Mouse (Mus musculus) B cell, adult 2 months (primary cell): ENCODE data around the gene Hectd1.
A peak's percentile ranks its signal among the peaks of the same experiment; 100 is the strongest.

Source experiments
- DNase-seq, 2 experiments: peaks; one replicate each; pipeline ENCODE4 v3.0.0; 2022

Hectd1 gene

DNA sequence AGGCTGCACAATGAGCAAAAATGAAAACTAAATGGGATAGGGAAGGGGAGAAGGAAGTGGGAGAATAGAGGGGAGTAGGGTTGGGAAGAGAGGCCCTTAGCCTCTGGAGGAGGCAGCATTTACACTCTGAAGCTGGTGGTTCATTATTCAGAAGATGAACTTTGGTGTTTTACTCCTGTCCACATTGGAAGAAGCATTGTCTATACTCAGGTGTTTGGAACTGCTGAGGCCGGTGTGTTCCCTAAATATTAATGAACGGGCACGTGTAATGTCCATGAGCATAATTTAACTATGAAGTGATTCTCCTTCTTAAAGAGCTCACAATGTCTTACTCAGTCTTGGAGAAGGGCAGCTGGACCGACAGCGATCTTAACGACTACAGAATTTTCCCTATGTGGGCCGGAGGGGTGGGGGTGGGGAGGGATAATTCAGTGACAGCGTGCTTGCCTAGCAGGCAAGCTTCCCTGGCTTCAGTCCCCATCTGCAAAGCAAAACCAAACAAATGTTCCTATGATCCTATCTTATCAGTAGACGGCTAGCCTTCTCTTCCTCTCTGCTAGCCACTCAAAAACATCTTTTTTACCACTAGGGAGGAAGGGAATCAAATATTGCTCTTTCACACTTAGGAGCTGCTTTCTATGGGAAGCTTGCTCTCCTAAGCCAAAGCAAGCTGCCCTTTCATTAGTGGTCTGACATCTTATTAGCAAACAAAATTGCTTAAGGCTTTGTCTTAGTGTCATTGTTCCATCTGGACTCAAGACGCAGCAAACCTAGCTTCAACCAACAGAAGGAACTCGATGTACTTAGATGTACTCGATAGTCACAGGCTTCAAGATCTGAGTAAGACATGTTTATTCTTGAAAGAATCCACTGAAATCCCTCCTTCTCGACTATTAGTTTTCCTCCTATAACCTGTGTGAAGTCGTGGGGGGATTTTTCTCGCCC, 14.5 kb upstream of the Hectd1 start:
- DNase-seq, result no peak

DNA sequence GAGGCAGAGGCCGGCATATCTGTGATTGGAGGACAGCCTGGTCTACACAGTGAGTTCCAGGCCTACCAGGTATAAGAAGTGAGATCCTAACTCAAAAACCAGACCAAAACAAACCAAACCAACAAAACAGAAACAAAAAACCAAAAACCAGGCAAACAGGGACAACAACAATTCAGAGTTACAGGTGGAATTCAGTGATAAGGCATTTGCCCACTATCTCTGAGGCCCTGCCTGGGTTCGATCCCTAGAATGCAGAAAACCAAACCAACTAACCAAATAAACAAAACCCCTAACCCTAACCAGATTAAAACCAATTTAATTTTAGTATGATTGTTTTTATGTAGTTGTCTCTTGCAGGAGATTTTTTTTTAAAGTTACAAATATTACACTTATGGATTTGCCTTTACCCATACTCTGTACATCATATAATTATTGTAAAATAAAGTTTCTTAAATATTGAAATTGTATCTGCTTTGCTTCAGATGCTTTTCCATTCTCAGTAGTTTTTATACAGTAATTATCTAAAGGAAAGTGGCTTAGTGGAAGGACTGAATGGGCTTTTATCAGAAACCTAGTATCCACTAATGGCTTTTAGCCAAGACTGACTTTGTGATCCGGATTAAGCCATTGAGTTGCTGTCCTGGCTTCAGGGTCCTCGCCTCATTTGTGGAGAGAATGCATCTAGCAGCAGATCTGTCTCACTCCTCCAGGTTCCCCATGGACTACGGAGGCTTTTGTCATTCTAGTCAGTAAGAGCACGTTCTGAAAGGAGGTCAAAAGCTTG, 12.9 kb upstream of the Hectd1 start:
- DNase-seq, result no peak

DNA sequence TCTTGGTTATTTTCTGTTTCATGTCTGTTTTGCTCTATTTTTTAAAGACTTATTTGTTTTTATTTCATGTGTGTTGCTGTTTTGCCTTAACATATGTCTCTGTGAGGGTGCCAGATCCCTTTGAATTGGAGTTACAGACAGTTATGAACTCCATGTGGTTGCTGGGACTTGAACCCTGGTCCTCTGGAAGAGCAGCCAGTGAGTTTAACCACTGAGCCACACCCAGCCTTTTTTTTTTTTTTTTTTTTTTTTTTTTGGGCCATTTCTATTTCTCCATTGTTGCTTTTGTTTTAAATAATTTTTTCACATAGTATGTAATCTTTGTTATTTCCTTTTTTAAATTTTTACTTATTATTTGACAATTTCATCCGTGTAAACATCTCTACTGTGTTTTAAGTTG, 10.5 kb upstream of the Hectd1 start:
- DNase-seq, result no peak

DNA sequence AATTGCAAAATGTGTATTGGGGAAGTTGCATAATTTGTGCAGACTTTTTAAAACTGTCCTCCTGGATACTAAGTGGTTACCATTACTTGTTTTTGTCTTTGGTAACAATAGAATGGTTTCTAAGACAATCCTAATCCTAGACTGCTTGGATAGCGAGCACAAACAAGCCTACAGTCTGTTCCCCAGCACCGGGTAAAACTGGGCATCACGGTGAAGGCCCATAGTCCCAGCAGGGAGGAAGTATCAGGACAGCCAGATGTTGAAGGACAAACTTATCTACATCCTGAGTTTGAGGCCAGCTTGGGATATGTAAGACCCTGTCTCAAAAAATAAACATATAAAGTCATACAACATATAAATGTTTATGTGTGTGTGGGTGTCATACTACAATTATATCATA, 5.9 kb upstream of the Hectd1 start:
- no peak for DNase-seq

DNA sequence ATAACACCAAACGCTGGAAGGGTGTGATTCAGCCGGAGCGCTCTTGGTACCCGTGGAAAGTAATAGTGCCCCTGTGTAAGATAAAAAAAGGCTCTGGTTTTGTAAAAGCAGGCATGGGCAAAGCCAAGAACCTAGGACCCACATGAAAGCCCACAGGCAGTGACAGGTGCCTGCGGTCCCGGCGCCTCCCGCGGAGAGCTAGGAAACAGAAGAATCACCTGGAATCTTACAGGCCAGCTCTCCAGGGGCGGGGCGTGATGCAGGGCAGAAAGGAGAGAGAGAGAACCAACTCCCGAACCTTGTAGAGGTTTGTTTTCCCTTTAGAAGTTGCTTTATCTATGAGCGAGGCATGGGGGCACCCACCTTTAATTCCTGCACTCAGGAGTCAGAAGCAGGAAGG, 2.6 kb upstream of the Hectd1 start:
- DNase-seq, result no peak

DNA sequence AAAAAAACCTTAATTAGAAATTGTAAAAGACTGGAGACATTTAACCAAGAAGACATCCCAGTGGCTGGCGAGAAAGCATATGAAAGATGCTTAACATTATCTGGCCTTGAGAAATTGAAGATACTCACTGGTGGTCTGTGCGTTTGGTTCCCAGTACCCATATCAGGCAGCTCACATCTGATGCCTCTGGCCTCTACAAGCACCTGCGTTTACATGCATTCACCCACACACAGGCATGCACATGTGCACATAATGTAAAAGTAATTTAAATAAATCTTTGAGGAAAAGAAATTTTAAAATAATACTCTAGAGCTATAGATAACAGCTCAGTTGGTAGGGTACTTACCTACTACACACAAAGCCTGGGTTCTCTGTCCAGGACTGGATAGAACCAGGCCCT, 2.0 kb upstream of the Hectd1 start:
- DNase-seq, result no peak

DNA sequence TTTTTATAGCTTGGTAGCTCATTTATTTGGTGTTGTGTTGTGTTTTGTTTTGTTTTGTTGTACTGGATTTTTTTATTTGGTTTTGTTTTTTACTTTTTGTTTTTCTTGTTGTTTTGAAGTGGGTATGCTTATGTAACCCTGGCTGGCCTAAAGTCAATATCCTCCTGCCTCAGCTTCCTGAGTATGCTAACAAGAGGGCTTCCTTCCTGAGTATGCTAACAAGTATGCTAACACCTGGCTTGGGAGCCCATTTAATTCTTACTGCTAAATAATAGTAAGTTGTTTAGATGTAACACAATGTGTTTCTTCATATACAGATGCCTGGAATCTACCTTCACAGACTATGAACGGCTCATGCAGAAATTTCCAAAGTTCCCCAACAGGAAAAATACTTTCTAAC, 1.3 kb upstream of the Hectd1 start:
- DNase-seq, result no peak

DNA sequence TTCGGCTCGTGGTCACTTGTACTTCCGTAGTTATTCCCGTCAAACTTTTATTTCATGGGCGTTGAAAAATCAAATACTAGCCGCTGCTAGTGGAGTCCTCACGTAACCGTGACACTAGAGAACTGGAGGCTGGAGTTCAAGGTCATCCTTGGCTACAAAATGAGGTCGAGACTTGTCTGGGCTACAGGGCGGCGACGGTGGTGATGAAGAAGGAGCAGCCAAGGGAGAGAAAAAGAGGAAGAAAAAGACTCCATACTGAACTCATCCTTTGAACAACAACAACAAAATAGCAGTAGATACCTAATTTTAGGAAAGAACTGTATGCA, 704 bp upstream of the Hectd1 start:
- DNase-seq, result peak in 1 of 2 experiments; percentile 38

DNA sequence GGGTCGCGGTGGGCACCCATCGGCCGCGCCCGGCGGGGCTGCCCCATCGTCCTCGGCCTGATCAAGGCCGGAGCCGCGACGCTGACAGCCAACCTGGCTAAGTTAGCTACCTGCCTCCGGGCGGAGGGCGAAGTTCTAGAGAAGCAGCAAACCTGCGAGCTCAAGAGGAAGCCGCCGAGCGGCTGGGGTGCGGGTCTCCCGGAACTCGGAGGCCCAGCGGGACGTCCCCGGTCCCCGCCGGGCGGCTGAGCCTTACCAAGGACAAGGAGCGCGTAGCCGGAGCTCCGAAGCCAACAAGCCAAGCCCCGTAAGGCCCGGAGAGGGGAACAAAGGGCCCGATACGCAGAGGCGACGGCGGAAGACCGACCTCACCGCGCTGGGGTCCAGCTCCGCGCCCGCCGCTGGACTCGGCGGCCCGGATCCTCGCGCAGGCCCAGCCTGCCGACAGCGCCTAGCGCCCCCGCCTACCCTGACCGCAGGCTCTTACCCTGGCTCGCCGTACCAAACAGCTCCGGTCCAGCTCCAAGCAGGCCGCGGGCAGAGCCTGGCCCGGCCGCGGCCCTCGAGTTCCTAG, 533 bp downstream of the Hectd1 start:
- peak; percentile 77 to 80 for DNase-seq

DNA sequence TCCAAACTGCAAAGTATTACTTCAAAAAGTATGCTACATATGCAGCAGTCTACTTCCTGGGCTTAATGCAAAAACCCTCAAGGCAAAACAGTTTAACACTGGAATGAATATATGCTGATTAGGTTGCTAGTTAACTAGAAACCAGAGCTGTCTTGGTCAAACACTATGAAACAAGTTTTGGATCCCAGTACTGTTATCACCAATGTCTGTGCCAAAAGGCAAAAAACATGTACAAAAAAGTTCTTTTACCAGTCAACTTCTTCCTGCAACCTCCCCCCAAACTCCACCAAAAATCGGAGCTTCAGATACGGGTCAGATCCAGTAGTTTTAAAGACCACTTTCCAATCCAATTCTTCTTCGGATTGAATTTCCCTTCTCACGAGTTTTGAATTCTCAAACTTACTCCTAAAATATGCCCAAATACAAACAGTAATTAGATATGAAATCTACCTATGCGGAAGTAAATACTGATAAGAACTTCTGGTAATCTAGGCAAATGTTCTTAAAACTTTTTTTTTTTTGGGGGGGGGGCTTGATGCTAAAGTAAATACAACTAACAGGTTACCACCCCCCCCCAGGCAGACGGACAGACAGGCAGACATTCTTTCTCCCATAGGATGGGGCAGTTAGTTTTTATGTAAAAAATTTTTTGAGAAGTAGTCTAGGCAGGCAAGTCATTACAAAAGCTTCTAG, 1.2 kb downstream of the Hectd1 start:
- DNase-seq, result no peak

DNA sequence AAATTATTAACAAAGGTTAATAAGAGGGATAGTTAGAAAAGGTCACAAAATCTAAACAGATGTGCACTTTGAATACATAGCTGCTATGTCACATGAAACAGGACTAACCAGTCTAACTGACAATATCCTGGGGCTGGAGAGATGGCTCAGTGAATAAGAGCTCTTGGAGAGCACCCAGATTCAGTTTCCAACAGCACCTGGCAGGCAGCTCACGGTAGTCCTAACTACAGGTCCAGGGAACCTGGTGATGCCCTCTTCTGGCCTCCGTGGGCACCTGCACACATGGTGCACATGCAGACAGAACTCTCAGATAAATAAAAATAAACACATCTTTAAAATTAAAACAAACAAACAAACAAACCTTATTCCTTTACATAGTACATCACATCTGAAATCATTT, 4.0 kb downstream of the Hectd1 start:
- peak; percentile 23 to 32 for DNase-seq

DNA sequence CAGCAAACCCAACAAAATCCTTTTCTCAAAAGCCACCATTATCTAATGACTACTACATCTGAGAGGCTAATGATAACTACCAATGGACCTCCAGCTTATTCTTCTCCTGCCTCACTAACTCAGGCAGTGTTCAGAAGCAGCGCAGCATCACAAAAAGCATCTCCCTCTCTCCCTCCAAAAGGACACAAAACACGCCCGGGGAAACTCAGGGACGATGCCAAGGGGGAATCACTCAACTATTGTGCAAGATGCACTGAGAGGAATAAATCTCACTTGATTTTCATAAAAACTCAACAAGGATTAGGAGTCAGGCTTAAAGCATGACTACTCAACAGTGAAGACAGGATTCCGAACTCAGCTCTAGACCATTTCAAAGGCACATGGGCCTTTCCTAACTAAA, 6.0 kb downstream of the Hectd1 start:
- no peak for DNase-seq

DNA sequence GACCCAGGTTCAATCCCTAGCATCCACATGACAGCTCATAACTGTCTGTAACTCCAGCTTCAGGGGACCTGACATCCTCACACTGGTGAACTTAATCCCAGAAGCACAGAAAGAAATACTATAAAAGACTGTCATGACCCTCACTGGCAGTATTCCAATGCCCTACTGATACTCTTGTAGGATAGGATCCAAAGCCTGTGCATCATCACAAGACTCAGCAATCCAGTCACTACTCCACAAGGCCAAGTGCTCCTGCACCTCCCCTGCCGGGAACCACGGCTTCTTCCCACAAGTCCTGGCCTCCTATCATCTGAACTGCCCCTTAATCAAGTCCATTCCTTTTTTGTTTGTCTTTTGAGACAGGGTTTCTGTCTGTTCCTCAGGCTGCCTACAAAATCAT, 6.5 kb downstream of the Hectd1 start:
- DNase-seq, result no peak

DNA sequence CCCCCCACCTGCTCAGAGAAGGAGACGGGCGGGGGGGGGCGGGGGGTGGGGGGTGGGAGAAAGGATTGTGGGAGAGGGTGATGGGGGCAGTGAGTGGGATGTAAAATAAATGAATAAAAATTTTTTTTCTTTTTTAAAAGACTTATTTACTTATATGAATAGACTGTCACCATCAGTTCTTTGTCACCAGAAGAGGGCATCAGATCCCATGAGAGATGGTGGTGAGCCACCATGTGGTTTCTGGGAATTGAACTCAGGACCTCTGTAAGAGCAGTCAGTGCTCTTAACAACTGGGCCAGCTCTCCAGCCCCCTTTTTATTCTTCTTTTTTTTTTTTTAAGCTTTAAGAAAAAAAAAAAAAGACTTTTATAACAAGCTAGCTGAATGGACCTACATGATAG, 7.1 kb downstream of the Hectd1 start:
- DNase-seq, result peak; percentile 31 to 45

DNA sequence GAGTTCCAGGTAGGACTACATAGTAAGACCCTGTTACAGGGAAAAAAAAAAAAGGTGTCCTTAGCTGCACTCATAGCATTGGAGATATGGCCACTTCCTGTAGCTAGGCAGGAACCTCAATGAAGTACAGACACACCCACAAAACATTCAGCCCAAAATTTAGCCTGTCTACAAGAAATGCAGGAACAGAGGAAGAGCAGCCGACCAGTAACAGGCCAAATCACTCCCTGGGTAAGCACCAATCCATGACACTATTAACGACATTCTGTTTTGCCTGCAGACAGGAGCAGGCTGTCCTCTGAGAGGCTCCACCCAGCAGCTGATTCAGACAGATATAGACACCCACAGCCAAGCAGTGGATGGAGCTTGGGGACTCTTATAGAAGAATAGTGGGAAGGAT, 8.1 kb downstream of the Hectd1 start:
- no peak for DNase-seq

DNA sequence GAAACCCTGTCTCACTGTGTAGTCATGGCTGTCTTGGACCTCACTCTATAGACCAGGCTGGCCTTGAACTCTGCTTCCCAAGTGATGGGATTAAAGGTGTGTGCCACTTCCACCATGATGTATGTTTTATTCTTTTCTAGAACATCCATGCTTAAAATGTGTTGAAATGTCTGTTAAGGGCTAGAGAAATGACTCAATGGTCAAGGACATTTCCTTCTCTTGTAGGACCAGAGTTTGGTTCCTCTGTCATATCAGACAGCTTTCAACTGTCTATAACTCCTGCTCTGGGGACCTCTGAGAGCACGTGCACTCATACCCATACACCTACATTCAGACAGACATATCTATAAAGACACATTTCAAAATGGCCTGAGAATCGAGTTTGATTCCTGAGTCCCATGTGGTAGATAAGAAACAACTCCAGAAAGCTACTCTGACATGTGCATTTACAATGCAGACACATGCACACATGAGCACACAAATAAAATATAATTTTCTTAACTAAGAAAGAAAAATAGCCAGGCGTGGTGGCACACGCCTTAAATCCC, 9.3 kb downstream of the Hectd1 start:
- no peak for DNase-seq

DNA sequence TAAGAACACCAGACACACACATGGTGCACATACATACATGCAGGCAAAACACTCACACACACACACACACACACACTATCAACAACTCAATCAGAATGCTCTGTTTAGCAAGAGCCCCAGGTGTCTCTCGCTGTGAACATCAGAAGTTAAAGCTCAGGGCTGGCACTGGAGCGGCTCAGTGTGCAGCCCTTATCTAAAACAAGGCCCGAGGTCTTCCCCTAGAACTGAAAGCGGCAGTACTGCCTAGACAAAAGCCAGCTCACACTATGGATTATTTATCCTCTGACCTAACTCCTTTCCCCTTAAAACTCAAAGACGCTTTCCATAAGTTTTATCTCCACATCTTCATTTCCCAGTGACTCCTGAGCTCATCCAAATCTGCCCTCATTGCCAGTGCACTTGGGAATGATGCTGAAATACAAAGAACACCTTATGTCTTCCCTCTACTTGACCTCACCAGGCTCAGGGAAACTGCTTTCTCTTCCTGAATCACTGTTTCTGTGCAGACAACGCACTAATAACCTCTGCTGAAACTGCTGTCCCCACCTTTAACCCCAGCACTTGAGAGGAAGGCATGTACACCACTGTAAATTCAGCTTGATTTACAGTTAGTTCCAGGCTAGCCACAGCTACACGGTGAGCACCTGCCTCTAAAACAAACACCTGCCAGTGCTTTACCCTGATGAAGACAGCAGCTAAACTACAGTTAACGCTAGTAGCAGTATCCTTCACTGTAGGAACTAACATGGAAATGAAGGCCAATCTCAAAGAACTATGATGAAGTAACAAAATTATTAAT, 11.3 kb downstream of the Hectd1 start:
- no peak for DNase-seq

DNA sequence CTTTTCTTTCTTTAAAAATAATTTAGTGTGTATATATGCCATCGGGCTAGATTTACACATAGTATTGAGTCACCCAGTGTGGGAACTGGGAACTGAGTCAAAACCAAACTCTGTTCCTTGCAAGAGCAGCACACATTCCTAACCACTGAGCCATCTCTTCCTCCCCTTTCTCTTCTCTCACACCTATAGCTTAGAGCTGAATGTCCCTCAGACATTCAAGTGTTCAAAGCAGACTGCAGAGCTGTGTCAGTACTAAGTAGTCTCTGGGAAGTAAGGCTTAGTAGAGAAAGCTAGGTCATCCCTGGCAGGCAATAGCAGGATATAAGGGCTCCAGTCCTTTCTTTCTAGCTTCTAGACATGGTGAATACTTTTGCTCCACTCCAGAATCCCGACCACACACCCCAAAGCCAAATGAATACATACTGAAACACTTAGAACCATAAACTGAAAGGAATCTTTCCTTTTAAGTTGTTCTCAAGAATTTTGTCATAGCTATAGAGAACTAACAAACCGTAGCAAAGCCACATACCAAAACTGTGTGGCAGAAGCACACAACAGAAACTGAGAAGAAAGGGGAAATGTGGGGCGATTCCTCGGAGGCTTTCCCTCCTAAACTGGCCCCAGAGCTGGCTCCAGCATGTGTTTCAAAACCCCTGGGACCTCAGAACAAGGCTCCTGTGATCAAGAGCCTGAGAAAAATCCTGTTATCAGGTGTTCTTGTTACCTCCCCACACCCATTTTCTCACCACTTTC, 17.8 kb downstream of the Hectd1 start:
- no peak for DNase-seq

DNA sequence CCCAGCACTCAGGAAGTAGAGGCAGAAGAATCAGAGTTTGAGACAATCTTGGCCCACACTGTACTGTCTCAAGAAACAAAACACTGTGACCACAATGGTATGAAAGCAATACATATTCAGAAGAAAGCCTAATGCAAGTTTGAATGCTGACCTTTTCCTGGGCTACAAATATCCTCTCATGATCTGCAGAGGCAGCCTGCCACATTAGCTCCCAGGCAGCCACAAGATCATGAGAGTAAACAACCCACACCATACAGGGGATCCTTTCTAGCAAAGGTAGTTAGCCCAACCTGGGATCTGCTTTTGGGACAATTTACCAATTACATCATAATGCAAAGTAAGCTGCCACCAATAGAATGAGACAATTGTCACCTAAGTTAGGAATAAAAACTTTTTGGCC, 18.8 kb downstream of the Hectd1 start:
- DNase-seq, result no peak

DNA sequence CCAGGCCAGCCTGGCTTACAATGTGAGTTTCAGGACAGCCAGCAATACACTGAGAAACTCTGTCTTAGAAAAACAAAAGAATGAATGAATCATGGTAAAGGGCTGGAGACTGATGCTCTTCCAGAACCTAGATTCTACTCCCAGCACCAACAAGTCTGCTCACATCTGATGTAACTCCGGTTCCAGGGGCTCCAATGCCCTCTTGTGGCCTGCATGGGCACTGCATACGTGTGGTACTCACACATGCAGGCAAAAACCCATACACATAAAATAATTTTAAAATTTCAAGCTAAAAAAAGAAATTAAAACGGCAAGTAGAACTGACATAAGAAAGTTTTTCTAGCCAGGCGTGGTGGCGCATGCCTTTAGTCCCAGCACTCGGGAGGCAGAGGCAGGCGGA, 44.5 kb downstream of the Hectd1 start:
- DNase-seq, result peak; percentile 53 to 58

DNA sequence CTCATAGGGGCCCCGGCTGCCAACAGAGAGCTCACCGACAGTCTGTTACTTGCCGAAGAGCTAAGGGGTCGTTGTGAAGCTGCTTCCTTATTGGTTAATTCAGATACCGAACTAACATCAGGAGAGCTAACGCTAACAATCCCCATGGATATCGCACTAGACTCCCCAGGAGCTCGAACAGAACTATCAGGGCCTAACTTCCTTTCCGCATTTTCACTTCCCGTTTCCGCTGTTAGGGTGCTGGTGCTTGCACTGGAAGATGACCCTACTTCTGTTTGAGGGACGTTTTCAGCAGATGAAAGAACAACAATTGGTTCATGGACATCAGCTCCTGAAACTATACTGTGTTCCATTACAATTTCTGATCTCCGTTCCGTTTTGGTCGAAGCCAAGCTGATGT, 60.6 kb downstream of the Hectd1 start:
- no peak for DNase-seq
